Mouse (Mus musculus) right cerebral cortex, postnatal 4 days (tissue): ENCODE measurements at regions not wholly inside any gene's neighbourhood (a gene's known extent, or its start where the extent isn't known, plus 50 kb on each side); places are given as distances from the start of the nearest gene placed in this dataset.

Source experiments
- DNase-seq: peaks from one replicate; pipeline ENCODE4 v3.0.0-alpha.2; 2022

GRCm38 (mm10) chr15:38351701-38352100, 926.3 kb downstream of the 4930447A16Rik start:
- no peak for DNase-seq

- no peak for DNase-seq
These were observed 928.0 kb downstream of the 4930447A16Rik start for GRCm38 (mm10) chr15:38353371-38353770.

GRCm38 (mm10) chr15:38359053-38359452, 933.7 kb downstream of the 4930447A16Rik start:
- no peak for DNase-seq

DNA sequence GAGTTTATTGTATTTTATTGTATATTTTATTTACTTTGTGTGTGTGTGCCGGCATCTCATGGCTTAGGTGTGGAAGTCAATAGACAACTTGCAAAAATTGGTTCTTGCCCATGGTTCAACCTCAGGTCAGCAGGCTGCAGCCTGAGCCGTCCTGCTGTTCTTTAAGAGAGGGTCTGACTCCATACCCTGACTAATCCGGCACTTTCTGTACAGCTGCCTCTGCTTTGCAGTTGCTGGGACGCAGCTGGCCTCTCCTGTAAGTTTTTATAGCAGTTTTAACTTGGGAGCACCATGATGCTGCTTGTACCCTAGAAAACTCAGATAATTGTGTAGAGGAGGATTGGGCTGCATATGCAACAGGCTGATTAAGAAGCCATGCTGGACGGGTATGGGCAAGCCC, 938.2 kb downstream of the 4930447A16Rik start:
- no peak for DNase-seq

- DNase-seq = no peak
These were observed 938.7 kb downstream of the 4930447A16Rik start for GRCm38 (mm10) chr15:38364014-38364413.

- DNase-seq = no peak
These were observed 942.3 kb downstream of the 4930447A16Rik start for GRCm38 (mm10) chr15:38367643-38368042.

DNA sequence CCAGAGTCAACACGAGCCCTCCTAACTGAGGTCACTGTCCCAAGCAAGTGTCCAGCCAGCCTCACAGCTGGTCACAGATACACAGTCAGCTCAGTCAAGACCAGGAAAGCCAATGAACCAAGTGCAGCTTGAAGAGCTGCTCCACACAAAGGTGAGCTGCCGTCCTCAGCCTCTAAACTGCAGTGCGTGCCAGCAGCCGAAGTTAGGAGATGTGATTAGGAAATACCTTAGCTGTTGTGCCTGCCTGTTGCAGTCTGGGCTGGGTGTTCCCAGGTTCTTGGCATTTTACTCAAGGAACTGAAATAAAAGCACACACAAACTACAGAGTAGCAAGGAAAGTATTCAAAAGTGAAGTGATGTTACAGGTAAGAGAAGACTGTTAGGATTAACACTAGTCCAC, 942.9 kb downstream of the 4930447A16Rik start:
- DNase-seq = no peak

DNA sequence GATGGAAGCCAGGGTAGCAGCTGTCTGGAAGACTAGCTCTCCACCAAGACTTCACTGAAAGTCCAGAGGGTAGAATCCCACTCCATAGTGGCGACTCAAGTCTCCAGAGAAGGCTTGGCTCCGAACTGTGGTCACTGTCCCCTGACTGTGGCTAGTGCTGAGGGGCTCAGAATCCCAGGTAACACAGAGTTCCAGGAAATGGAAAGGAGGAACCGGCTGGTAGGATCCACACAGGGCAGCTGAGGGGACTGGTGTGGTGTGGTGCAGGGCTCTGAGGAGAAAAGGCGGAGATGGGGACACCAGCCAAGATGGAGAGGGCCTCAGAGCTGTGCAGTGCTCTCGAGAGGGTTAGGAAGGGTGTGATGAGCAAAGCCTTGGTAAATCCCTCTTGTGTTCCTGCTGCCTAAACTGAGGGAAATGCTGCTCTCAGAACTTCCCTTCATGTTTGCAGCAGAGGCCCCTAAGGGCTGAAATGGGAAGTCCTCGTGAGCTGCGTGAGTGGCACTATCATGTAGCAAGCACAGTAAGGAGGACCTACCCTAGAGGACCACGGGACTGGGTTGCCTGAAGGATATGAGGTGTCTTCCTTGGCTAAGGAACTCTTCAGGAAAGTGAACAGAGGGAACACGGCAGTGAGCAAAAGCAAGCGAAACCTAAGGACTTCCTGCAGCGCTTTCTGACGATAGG, 946.2 kb downstream of the 4930447A16Rik start:
- DNase-seq = no peak

- DNase-seq = peak; percentile 69
These were observed 948.4 kb downstream of the 4930447A16Rik start for GRCm38 (mm10) chr15:38373797-38374196.

- DNase-seq = peak; percentile 11
These were observed 949.4 kb downstream of the 4930447A16Rik start for GRCm38 (mm10) chr15:38374786-38375185.

GRCm38 (mm10) chr15:38378106-38378505, 952.8 kb downstream of the 4930447A16Rik start:
- DNase-seq = no peak

GRCm38 (mm10) chr15:38387617-38388016, 962.3 kb downstream of the 4930447A16Rik start:
- no peak for DNase-seq

GRCm38 (mm10) chr15:38388436-38388835, 963.1 kb downstream of the 4930447A16Rik start:
- DNase-seq = no peak

GRCm38 (mm10) chr15:38390450-38390849, 965.1 kb downstream of the 4930447A16Rik start:
- DNase-seq = no peak

GRCm38 (mm10) chr15:38391420-38391819, 966.1 kb downstream of the 4930447A16Rik start:
- DNase-seq = no peak

GRCm38 (mm10) chr15:38391860-38392259, 966.5 kb downstream of the 4930447A16Rik start:
- DNase-seq = no peak

DNA sequence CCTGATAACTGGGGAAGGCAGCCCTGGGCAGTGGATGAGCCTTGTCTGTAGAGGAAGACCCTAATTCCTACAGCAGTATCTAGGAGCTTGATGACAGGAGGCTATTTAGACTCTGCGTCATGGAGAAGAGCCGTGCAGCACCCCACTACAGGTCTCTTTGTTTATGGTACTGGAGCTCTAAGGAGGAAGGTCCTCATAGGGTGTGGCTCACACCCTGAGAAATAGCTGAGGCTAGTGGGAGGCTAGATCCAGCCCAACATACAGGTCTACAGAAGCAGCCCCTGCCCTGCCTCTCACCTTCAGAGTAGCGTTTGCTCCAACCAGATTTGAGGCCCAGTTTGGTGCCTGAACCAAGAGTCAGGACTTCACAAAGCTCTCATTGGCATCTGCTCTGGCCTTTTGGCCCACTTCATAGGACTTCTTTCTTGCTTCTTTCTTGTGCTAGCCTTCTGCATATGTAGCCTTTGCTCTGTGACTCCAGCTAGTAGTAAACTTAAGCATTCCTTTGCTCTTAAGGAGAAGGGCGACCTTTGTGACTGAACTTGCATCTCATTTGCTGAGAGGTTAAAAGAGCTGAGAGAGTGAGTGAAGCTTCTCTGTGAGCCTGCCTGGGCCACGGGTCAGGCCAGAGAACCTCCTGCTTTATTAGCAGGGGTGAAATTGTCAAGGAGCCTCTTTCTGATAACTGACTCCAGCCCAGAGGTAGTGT, 967.2 kb downstream of the 4930447A16Rik start:
- no peak for DNase-seq

DNA sequence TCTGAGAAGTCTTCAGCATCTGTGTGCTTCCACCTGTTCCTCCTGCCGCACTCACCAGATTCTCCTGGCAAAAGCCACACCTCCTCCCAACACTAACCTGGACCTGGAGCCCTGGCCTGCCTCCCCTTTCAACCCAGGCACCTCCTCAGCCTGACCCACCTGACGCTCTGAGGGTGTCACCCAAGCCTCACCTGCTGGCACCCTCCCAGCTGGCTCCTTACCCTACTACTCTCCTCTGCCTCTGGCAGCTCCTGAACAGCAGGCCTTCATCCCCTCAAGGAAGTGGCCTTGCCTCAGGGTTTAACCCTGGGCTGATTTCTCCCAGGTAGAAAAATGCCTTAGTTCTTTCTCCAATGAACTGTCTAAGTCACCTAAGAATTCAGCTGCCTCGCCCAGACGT, 973.5 kb downstream of the 4930447A16Rik start:
- no peak for DNase-seq

DNA sequence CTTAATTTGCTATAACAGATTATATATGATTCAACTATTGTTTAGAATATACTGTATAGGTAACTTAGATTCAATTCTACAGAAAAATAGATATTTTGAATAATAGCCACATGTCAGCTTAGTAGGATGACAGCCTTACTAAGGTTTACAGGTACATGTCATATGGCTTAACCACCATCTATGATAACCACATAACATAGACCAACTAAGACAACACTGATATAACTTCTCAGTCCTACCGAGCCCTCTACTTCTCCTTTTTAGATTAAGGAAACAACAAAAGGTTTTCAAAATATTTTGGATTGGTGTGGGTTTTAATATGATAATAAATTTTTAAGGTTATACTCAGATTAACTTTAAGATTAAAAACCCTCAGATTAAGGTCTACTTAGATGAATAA, 977.4 kb downstream of the 4930447A16Rik start:
- DNase-seq = no peak

- DNase-seq = no peak
These were observed 978.5 kb downstream of the 4930447A16Rik start for GRCm38 (mm10) chr15:38403760-38404375.

- no peak for DNase-seq
These were observed 981.0 kb downstream of the 4930447A16Rik start for GRCm38 (mm10) chr15:38406114-38406960.

DNA sequence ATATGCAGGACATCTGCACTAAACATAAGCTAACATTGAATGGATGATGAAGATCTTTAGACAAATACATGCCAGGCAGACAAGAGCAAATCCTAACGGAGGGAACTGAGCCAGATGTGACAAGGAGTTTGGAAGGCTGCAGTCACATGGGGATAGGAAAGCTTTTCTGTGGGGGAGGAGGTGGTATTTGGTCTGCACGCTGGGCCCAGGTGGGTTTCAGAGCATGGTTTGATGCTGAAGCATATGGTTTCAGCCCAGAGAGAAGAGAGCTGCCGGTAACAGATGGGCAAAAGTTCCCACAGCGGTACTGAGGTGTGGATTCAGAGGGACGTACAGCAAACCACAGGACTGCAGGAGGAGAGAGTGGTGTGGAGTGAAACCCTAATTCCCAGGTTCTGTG, 982.1 kb downstream of the 4930447A16Rik start:
- DNase-seq = no peak

DNA sequence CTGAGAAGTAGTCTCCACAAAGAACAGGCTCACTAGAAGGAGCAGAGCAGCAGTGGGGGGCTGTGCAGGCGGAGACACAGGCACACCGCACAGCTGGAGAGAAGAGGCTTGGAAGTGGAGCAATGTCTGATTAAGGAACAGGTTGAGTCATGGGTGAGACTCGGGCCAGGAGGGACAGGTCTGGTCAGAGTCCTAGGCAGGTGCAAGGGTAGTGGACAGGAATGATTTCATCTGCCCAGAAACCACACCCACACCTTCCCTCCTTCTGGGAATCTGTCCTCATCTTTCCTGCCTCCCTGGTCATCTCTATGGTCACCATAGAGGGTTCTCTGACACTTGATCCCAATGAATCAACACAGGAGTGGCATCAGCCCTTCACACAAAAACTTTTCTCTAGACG, 983.8 kb downstream of the 4930447A16Rik start:
- no peak for DNase-seq
